Mouse (Mus musculus) embryo, embryonic 10 days (tissue): ENCODE data around the gene Ubxn11.
A peak's percentile ranks its signal among the peaks of the same experiment; 100 is the strongest.

Source experiments
- DNase-seq: peaks from one replicate; pipeline ENCODE4 v3.0.0-alpha.2; 2015; ENCODE audit warnings: low spot score

The Ubxn11 gene

GRCm38 (mm10) chr4:134090521-134091224 is 11.7 kb upstream of the Ubxn11 start:
- no peak for DNase-seq

GRCm38 (mm10) chr4:134091225-134091529 is 11.2 kb upstream of the Ubxn11 start:
- DNase-seq, result no peak

GRCm38 (mm10) chr4:134092382-134093288 is 9.7 kb upstream of the Ubxn11 start:
- DNase-seq, result peak; percentile 64

- DNase-seq, result no peak
Measured at GRCm38 (mm10) chr4:134094004-134094564, 8.3 kb upstream of the Ubxn11 start.

- DNase-seq, result no peak
Measured at GRCm38 (mm10) chr4:134094923-134095547, 7.3 kb upstream of the Ubxn11 start, which contains the start of gene Cd52. Gene Cd52 (minus strand): TSS chr4:134095082.

GRCm38 (mm10) chr4:134096120-134096519 is 6.2 kb upstream of the Ubxn11 start:
- DNase-seq, result no peak

- no peak for DNase-seq
Measured at GRCm38 (mm10) chr4:134097015-134097608, 5.3 kb upstream of the Ubxn11 start.

GRCm38 (mm10) chr4:134098628-134099027 is 3.7 kb upstream of the Ubxn11 start:
- DNase-seq, result no peak

- DNase-seq, result no peak
Measured at GRCm38 (mm10) chr4:134100245-134100644, 2.1 kb upstream of the Ubxn11 start.

- no peak for DNase-seq
Measured at GRCm38 (mm10) chr4:134102742-134103119, 361 bp downstream of the Ubxn11 start.

GRCm38 (mm10) chr4:134106105-134106504 is 3.7 kb downstream of the Ubxn11 start:
- no peak for DNase-seq

GRCm38 (mm10) chr4:134107730-134108129 is 5.4 kb downstream of the Ubxn11 start:
- no peak for DNase-seq

GRCm38 (mm10) chr4:134108196-134108595 is 5.8 kb downstream of the Ubxn11 start:
- DNase-seq, result peak; percentile 55

- no peak for DNase-seq
Measured at GRCm38 (mm10) chr4:134110653-134111052, 8.3 kb downstream of the Ubxn11 start.

GRCm38 (mm10) chr4:134112403-134112802 is 10.0 kb downstream of the Ubxn11 start:
- DNase-seq, result no peak

- DNase-seq, result peak; percentile 48
Measured at GRCm38 (mm10) chr4:134113356-134113994, 11.1 kb downstream of the Ubxn11 start.

- no peak for DNase-seq
Measured at GRCm38 (mm10) chr4:134114038-134114437, 11.7 kb downstream of the Ubxn11 start.

- DNase-seq, result no peak
Measured at GRCm38 (mm10) chr4:134115215-134116144, 13.1 kb downstream of the Ubxn11 start.

GRCm38 (mm10) chr4:134116501-134116900 is 14.1 kb downstream of the Ubxn11 start:
- no peak for DNase-seq

GRCm38 (mm10) chr4:134117012-134117411 is 14.6 kb downstream of the Ubxn11 start:
- no peak for DNase-seq
